Mouse (Mus musculus): ENCODE measurements around the gene Nfix.

DNA sequence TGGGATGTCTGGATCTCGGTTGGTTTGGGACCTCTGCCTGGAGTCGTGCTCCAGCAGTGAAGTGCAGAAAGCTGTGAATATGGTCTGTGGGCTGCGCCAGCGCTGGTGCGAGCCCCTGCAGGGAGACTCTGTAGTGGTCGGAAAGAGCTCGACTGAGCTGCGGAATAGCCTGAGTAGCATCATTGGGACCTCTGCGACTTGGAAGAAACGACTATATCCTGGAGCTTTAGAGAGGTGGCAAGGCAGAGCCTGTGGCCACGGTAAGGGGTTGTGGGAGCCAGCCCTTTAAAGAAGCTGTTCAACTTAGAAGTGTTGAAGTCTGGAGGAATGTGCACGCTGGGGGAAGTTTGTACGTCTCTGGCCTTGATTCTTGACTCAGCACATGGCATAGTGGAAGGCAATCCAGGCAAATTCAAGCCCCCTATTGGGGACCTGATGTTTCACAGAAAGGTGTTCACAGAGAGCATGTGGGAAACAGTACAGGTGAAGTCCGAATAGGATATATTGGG is 134.7 kb downstream of the Nfix start:
- no peak for TF ChIP-seq CTCF (IDR thresholded peaks at IDR 0.05)
- TF ChIP-seq EP300 (IDR thresholded peaks at IDR 0.05; ENCODE audit: insufficient read depth, low read depth, low read length) = no peak

Data from heart, adult 2 months (tissue).